Mouse (Mus musculus): Measurements from ENCODE around the gene Prep.

Prep gene

DNA sequence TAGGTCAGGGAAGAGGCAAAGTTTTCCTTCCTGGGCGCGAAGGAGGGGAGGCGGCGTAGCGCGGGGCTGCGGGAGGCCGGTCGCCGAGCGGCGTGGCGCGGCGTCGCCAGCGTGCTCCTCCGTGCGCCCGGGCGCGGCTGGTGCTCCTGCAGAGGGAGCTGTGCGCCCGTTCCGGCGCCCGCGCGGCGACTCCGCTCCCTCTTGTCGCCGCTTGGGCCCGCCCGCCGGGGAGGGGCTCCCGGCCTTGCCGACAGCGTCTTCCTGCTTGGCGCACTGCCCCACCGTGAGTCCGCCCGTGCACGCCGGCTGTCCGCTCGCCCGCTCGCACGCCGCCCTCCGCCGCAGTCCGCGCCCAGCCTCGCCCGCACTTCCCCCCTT is at the start of gene Prep:
Gene Prep, plus strand, starts transcription at position 273 of the 378 bp plus-strand sequence.
- peak; percentile 97 for DNase-seq

DNA sequence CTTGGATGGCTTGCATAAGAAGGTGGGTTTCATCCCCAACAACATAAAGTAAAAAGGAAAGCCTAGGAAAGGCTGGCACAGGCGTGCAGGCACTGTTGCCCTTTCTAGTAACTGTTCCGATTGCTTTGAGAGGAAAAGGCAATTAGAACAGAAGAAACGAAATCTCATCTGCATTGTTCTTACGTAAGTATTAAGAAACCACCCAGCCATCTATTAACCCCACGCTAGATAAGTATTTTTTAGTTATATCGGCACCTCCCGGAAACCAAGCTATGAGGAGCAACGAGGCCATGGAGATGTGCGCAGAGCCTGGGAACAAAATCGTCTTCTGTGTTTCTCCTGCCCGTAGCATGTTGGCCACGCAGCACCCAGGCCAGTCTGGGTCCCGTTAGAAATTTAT is 49.7 kb upstream of the Prep start:
- no peak for DNase-seq

DNA sequence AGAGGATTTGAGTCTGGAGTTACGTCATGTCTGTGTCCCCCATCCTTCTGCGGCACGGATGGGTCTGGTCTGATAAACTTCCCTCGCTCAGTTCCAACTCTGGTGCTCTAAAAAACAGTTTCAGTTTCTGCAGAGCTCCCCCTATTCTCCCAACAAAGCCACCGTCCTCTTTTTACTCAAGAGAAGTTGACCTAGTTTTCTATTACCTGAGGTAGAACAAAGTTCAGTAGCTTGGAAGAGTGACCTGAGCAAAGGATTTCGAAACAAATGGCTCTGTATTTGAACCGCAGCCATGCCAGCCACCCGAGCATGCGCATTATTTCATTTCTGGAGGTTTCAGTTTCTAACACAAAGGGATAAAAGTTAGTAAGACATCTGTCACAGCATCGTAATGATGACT is 49.2 kb upstream of the Prep start:
- DNase-seq = no peak

DNA sequence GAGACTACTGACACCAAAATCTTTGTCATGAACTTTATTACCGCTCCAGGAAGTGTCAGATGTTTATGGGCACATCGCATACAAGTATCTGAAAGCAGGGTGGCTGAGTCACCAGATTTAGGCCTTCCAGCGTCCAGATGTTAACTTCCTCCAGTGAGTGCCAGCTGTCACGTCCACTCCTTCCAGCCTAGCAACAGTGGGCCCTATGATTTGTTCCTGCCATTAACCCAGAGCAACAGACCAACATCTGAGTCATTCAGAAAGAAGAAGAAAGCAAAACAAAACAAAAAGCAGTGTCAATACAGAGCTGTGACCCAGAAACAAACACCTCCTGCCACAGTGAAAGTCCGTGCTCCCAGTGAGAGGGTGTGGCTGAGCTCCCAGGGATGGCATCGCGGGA is 47.6 kb upstream of the Prep start:
- DNase-seq = no peak

DNA sequence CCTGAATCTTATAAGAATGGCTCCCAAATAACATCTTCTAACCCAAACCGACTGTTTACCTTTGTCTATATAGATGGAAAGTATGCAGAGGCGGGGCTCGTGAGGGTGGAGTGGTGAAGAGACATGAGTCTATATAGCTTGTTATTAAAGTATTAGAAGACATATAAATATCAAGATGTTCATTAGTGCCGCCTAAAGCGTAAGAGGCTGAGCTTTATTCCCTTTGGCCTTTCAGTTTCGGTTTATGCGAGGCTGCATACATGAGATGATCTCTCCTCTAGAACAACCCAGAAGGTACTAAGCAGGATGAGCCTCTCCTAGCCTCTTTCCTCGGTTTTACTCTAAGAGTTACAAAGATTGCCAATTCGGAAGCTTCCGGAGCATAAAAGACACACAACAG is 47.2 kb upstream of the Prep start:
- no peak for DNase-seq

DNA sequence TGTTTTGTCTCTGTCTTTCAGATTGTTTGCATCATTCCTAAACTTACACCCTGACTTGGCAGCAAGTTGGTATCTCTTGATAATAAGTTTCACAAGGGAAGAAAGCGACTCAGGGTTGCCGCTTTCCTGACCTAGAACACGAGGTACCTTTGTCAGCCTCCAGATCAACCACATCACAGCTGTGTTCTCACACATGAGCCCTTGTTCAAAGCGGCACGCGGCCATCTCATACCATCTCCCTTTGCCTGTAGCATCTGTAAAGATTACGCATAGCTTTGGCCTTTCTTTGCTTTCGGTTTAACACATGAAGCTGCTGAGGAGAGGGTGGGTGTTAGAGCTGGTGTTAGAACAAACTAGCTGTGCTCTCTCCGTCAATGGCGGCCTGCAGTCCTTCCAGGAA is 46.7 kb upstream of the Prep start:
- no peak for DNase-seq

DNA sequence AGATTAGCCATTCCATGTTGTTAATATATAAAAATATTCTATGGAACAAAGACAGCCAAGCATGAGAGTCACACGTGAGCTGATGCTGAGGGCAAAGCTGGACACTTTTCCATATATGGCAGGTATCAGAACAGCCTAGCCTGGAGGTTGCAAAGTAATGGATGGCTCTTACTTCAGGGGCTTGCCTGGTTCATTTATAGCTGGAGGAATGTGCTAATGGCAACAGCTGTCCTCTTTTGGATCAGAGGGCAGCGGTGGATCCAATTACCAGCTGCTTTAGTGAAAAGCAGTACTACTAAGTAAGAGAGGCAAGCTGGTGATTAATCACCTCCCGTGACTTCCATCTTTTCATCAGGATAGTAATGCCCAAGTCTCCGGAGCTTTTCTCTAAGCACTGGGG is 41.8 kb upstream of the Prep start:
- DNase-seq = no peak

DNA sequence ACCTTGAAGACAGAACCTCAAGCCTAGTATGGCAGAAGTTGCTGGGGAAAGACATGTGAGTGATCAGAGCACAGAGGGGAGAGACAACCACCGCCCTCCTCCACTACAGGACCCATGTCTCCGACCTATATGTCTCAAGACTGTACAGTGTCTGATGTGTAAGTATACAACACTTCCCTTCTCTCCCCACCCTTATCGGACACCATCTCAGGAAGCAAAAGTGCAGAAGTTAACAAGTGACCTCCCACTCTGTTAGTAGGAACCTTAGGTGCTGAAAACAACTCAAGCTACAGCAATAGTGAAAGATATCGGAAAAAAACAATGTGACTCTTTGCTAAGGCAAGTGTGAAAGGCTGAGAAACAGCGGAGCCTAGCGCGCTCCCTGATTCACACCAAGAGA is 40.1 kb upstream of the Prep start:
- no peak for DNase-seq

DNA sequence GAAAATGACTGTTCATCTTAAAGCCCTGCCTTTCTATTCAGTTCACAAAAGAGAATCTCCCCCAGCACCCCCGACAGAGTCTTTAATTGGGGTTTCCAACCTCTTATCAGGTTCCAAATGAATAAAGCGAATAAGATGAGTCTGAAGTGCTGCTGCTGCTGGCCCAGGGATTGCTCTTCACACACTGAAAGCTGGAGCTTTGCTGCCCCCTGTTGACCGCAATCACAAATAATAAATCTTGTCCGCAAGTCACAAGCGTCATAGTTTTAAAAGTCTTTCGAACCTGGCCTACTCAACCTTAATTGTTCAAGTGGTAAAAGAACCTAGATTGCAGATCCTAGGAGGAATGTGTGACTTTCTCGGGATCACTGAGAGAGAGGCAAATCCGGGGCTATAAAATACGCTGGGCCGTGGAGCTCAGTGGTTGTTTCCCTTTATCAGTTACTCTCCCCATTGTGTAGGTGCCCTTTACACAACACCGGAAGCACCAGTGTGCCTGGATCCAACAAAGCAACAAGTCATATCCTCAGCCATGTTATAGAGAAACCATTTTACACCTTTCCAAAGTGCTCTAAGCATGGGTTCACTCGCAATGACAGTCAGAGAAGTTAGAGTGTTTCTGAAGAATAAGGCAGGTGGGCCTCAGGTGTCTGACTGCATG is 21.6 kb upstream of the Prep start:
- DNase-seq = peak; percentile 90

DNA sequence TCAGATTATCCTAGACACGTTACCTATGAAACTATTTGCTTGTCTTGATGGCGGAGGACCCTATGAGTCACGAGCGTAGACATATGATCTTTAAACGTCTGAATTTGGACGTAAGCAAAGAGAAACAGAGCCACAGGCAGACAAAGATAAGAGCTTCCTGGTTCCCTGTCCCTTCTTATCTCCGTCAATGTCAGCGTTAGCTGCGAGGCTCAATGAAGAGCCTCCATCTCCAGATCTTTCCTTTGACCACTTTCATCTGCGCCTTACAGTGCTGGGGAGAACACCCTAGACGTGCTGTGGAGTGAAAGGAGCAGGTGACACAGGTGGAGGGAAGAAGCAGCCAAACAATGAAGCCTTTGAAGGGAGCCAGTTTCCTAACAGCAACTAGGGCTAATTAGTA is 18.8 kb upstream of the Prep start:
- no peak for DNase-seq

DNA sequence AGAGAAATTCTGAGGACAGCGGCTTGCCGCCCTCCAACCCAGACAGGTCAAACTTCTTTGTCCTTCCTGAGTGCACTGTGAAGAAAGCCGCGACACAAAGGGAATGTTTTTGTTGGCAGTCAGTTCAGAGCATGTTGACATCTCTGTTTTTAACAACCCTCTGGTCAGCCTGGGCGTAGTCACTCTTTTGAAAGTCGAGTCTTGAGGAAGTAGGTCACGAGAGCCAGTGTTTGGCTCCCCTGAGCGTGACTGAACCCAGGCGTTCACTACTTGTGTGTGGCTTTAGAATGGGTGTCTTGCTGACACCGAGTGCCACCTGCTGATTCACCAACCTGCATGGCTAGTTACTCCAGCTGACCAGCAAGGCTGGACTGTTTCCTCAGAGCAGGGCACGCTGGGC is 18.4 kb upstream of the Prep start:
- DNase-seq = peak; percentile 37

DNA sequence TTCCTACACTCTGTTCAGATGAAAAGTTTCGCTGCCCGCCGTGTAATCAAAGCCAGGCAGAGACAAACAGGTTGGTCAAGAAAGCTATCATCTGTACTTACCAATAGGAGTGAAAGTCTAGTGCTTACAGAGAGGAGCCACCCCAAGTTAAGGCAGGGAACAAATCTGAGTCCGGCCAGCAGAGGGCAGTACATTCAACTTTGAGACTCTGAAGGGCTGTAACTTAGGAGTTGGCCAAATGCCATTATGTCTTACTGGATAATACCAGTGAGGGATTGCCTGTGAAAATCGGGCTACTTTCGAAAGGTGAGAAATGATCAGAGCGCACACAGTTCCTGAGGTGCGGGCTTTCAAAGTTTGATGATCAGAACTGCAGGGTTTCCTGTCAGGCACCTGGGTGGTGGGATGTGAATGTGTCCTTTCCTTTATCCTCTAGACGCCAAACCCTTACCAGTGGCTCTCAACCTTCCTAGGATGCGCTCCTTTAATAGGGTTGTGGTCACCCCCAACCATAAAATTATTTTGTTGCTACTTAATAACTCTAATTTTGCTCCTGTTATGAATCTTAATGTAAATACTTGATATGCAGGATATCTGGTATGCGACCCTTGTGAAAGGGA is 15.8 kb upstream of the Prep start:
- DNase-seq = peak; percentile 86

DNA sequence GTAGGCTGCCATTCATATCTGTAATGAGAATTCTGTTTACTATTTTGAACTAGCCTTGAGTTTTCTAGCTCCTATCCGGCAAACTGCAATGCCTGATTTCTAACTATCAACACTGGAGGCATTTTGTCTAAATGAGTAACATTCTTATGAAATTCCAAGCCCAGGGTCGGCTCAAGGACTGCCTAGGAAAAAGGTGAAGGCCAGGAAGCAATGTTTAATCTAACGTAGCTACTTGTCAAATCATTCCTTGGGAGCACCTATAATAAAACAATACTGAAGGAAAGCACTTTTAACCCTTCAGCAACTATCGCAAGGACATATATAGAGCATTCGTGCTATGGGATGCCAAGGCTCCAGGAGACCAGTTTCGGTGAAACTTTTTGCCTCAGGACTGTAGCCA is 8.6 kb upstream of the Prep start:
- no peak for DNase-seq

DNA sequence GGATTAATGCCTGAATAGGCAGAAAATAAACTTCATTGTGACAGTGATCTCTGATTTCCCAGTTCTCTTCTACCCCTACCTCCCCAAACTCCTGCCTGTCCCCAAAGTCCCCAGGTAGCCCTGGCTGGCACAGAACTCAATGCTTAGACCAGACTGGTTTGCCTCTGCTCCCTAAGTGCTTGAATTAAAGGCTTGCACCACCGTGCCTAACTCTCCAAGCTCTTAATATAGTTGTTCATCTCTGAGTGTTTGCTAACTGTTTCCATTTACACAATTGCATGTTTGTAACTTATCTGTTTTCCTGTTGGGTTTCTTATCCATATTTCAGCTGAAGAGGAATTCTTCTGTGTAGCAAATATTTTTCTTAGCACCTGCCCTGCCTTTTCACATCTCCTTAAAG is 6.2 kb upstream of the Prep start:
- no peak for DNase-seq

DNA sequence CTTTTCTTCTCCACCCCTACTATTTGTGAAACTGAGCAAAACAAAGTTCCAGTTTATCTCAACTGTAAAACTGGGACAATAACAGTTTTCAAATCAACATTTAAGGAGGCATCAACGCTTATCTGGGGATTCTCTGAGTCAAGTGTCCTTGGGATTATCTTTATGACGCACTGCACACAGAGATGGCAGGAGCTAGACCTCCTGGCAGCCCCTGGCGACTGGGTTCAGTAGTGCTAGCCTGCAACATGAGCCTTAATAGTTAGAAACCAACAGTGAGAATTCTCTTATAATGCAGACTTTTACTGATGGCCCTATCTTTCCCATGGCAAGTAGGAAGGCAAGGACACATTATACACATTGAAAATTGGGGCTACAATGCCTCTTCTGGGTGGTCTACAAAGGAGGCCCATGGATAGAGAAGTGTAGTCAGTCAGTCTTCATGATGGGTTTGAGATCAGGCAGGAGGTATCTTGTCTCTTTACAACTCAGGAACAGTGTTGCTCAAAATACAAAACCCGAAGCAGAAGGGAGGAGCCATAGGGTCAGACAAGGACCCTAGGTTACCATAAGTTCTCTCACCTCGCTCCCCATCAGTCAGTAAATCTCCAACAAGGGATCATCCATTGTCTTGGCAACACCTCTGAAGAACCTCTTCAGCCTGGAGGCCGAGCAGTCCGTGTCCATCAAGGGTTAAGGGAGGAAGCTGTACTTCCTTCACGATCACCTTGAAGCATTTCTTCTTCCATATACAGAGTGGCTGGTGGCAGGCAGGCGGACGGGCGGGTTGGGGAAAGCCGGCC is 672 bp upstream of the Prep start:
- no peak for DNase-seq

DNA sequence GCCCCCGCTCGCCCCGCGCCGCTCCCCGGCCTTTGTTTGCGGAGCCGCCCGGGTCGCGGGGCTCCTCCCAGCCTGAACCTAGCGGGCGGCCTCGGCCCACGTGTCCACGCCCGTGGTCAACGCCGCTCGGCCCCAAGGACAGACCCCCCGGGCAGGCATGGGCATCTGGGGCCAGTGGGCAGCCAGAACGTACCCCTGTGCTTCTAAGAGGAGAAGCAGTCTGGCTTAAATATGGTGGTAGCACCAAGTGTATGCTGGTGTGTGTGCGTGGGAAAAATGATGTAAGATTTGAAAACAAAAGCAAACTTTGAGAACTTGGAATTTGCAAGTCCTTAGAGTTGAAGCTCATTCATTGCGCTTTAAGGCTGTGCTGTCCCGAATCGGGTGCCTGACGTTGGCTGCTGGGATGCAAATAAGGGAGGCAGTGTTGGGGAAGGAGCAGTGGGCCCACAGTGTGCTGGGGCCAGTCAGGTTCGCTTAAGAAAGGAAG is 478 bp downstream of the Prep start:
- peak; percentile 34 for DNase-seq

DNA sequence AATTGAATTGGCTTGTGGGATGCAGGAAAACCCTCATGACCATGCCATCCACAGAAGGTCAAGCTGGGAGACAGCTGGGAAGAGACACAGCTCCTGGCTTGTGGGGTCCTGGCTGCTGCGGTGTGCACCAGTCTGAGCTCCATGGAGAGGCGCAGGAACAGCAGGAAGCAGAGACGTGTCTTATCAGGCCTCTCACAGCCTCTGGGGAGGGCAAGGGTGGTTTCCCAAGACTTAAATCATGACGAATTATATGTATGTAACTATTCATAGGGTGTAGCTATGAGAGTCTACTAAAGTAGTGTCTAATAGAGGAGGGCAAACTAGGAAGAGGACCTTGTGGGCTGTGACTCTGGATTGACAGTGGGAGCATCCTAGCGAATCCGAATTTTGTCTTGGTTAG is 2.6 kb downstream of the Prep start:
- no peak for DNase-seq

DNA sequence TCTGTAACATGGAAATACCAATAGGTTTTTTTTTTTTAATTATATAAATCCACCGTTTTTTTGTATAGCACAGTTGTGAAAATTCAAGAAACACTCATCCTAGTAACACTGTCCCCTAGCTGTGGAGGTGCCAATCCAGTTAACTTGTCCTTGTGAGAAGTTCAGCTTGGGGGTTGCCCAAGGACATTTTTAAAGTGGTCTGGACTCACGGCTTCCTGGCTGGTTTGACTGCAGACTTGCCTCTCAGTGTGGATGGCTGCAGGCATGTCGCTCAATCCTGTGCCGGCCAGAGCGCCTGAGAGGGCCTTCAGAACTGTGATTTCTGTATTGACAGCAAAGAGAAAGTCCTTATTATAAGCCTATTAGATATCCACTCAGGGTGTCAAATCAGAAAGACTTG is 3.4 kb downstream of the Prep start:
- no peak for DNase-seq

DNA sequence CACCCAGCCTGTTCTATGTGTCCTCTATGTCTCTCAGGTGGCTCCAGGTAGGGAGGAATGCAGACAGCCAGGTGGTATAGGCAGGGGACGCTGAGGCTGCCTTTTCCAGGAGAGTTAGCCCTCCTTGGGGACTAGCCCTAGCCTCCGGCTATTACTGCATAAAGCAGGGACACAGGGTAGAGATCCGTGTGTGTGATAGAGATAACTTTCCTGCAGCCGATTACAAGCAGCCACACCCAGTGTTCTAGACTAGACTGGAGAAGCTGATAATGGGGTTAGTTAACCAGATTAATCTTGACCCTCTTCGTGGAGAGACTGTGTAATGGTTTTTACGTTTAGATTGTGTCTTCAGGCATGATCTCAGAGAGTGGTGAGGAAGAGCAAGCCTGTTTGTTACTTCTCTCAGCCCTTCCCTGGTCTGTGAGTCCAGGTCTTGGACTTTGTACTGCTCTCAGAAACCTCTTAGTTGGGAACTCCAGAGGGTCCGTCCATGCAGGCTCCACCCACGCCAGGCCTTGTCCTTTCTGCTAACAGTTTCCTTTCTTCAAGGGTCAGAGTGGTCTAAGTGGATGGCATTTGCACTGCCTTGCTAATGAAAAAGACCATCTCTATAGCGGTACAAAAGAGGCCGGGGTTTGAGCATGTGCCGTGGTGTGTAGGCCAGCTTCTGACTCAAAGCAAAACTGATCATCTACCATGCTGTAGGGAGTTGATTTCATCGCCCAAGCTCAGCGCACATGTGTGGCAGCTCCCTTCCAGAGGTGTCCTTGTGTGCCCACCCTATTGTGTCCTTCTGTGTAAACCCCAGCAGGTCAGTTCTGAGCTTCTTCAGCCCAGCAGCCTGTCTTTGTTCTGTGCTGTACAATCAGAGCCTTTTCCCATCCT is 4.2 kb downstream of the Prep start:
- DNase-seq = peak; percentile 19

DNA sequence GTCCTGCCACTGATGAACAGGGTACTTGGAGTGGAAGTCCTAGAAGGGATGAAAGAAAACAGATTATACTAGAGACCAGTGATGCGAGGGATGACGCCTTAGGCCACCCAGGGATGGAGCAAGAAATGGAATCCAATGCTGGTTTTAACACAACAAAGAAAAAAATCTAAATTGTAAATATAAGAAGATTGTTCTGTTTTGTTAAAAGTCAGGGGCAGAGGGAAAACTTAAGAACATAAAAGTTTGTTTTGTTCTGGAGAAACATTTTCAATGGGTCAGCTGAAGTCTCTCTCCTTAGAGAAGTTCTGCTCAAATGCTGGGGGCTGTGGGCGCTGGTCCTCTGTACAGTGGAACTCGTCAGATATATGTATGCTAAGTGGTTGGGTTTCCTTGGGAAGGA is 5.3 kb downstream of the Prep start:
- DNase-seq = no peak

DNA sequence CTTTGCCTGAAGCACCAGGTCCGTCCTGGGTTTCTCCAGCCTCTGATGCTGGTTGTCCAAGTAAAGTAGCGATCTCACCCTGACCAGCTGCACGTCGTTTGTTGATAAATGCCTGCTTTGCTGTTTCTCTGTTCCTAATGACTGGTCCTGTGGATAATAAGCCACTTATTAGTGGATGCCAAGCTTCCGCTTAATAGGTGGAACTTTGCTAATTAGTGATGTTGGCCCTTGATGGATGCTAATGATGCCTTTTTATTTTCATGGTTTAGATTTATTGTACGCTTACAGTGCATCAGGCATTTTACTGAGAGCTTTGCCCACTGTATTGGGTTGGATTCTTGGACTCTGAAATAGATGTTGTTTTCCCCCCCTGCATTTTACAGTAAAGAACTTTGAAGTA is 7.5 kb downstream of the Prep start:
- DNase-seq = no peak

DNA sequence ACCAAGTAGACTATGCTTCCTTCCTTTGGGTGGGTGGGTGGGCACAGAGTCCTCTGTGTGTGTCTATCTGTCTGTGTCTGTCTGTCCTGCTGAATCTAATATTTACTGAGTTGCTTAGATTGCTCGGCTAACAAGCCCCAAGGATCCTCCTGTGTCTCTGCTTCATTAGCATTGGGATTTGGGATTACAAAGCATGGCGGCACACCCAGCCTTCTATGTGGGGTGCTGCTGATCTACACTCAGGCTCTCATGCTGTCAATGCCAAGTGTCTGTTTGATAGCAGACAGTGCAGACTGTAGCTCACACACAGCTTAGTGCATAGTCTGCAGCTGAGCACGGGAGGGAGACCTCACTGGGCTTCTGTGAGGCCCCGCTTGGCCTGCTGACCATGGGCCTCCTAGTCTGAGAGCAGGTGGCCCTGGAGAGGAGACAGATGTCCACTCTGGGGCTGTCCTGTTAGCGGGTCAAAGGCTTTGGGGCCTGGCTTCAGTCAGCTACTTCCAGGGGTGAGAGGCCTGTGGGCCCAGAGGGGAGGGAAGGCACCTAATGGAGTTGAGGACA is 8.6 kb downstream of the Prep start:
- no peak for DNase-seq

DNA sequence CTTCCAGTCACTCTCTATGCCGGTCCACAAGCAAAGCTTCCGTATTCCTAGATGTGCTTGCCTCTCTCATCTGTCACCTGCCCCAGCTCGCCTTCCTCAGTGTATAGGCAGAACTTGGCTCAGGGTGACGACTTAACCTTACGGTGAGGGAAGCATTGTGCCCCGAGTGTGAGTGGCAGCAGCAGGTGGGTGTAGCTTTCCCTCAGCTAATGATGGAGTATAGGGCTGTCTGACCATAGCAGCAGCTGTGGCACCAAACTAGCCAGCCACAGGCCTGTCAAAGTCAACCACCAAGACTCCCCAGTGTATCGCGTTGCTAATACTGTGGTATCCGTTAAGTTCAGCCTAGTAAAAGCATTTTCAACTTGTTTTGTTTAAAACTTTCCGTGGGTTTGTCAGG is 9.6 kb downstream of the Prep start:
- no peak for DNase-seq
